Mouse (Mus musculus) erythroid progenitor cell, adult 5-6 weeks (primary cell): Measurements from ENCODE around the gene Vmn1r175. TPM values are rescaled to one million over a fixed set of nuclear protein-coding genes. Genes with fewer than 3 reads are reported as not detected.
"Not testable (repeated sequence)": the region's sequence is repeated elsewhere in the genome, so short reads cannot be mapped to it uniquely, and the experiment has no call there.

Source experiments
- ATAC-seq: replicated peaks from 2 replicates; pipeline ENCODE4 v1.8.0; 2016; ENCODE audit warnings: moderate number of reproducible peaks, mild to moderate bottlenecking, moderate TSS enrichment, inconsistent platforms; ENCODE audit not compliant: poor library complexity, low FRiP score, severe bottlenecking
- total RNA-seq, 2 experiments: library from RNA; stranded (forward) in 1 of 2; stranded (reverse) in 1 of 2; fragments of 150-400 nt in 1 of 2; fragments of 186-747, 209-891 nt in 1 of 2; gene quantifications; 2 replicates each; pipeline versions ENCODE4 v1.2.3 to v1.2.4; 2015 to 2017; ENCODE audit warnings: low replicate concordance in 2 of 2

The Vmn1r175 gene
- total RNA-seq (2015; ENCODE audit: low replicate concordance) = not detected in 2 replicates
- total RNA-seq (2017; ENCODE audit: low replicate concordance) = not detected in 2 replicates

GRCm38 (mm10) chr7:23810543-23810942, at the start of gene Vmn1r175:
TSS of gene Vmn1r175 (minus strand) at chr7:23810643.
- not testable (repeated sequence) for ATAC-seq

DNA sequence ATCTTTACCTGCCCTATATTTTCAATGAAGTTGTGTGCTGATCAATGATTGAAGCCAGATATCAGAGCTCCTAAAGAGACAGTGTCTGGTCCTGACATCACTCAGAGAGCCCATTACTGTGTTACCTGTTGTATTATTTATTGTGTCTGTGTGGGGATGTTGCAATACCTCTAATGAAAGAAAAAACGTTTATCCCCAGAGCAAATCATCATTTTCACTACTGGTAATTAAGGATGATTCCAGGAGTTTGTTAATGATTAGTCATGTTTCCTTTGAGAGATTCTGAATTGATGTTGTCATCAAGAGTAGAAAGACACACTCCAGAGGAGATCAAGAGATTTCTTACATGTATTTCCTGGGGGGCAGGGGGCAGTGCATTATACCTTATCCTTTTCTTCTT, 26.8 kb upstream of the Vmn1r175 start, which contains the start of gene Vmn1r176:
Vmn1r176 (minus strand) TSS at position 101 of the 400 bp plus-strand sequence.
- not testable (repeated sequence) for ATAC-seq

DNA sequence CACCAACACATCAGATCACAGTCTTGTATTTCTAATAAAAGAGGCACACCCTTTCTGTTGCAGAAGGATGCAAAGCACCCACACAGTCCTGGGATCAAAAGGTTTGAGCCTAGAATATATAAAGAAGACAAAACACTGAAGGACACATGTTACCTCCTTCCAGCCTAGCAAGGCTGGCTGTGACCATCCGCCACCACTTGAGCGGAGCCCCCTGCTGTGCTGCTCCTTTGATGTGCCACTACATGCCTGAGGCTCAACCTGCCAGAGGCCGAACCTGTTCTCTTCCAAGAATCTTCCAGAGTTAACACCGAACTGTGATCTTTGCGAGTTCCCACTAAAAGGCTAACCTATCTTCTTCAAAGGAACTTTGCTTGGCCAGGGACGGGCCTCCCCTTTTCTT, 25.9 kb downstream of the Vmn1r175 start:
- no peak for ATAC-seq

Other genes starting within 250 kb of the Vmn1r175 start
- gene Vmn1r169, start 235.1 kb downstream of the Vmn1r175 start, total RNA-seq (2015; ENCODE audit: low replicate concordance) = not detected in 2 replicates
- not detected in 2 replicates for gene Vmn1r169, start 235.1 kb downstream of the Vmn1r175 start, total RNA-seq (2017; ENCODE audit: low replicate concordance)
- not detected in 2 replicates for gene Vmn1r170, start 204.5 kb downstream of the Vmn1r175 start, total RNA-seq (2015; ENCODE audit: low replicate concordance)
- not detected in 2 replicates for gene Vmn1r170, start 204.5 kb downstream of the Vmn1r175 start, total RNA-seq (2017; ENCODE audit: low replicate concordance)
- gene Vmn1r171, start 179.9 kb downstream of the Vmn1r175 start, total RNA-seq (2015; ENCODE audit: low replicate concordance) = not detected in 2 replicates
- gene Vmn1r171, start 179.9 kb downstream of the Vmn1r175 start, total RNA-seq (2017; ENCODE audit: low replicate concordance) = not detected in 2 replicates
- gene Vmn1r172, start 152.3 kb downstream of the Vmn1r175 start, total RNA-seq (2015; ENCODE audit: low replicate concordance) = not detected in 2 replicates
- not detected in 2 replicates for gene Vmn1r172, start 152.3 kb downstream of the Vmn1r175 start, total RNA-seq (2017; ENCODE audit: low replicate concordance)
- gene Vmn1r173, start 109.9 kb downstream of the Vmn1r175 start, total RNA-seq (2015; ENCODE audit: low replicate concordance) = not detected in 2 replicates
- not detected in 2 replicates for gene Vmn1r173, start 109.9 kb downstream of the Vmn1r175 start, total RNA-seq (2017; ENCODE audit: low replicate concordance)
- not detected in 2 replicates for gene Vmn1r174, start 58.4 kb downstream of the Vmn1r175 start, total RNA-seq (2015; ENCODE audit: low replicate concordance)
- gene Vmn1r174, start 58.4 kb downstream of the Vmn1r175 start, total RNA-seq (2017; ENCODE audit: low replicate concordance) = not detected in 2 replicates
- not detected in 2 replicates for gene Vmn1r176, start 26.7 kb upstream of the Vmn1r175 start, total RNA-seq (2015; ENCODE audit: low replicate concordance)
- not detected in 2 replicates for gene Vmn1r176, start 26.7 kb upstream of the Vmn1r175 start, total RNA-seq (2017; ENCODE audit: low replicate concordance)
- not detected in 2 replicates for gene Vmn1r177, start 55.8 kb upstream of the Vmn1r175 start, total RNA-seq (2015; ENCODE audit: low replicate concordance)
- not detected in 2 replicates for gene Vmn1r177, start 55.8 kb upstream of the Vmn1r175 start, total RNA-seq (2017; ENCODE audit: low replicate concordance)
- not detected in 2 replicates for gene Vmn1r178, start 81.4 kb upstream of the Vmn1r175 start, total RNA-seq (2015; ENCODE audit: low replicate concordance)
- gene Vmn1r178, start 81.4 kb upstream of the Vmn1r175 start, total RNA-seq (2017; ENCODE audit: low replicate concordance) = not detected in 2 replicates
- not detected in 2 replicates for gene Vmn1r179, start 116.3 kb upstream of the Vmn1r175 start, total RNA-seq (2015; ENCODE audit: low replicate concordance)
- gene Vmn1r179, start 116.3 kb upstream of the Vmn1r175 start, total RNA-seq (2017; ENCODE audit: low replicate concordance) = not detected in 2 replicates
- gene Vmn1r180, start 140.0 kb upstream of the Vmn1r175 start, total RNA-seq (2015; ENCODE audit: low replicate concordance) = not detected in 2 replicates
- gene Vmn1r180, start 140.0 kb upstream of the Vmn1r175 start, total RNA-seq (2017; ENCODE audit: low replicate concordance) = not detected in 2 replicates
- not detected in 2 replicates for gene Vmn1r181, start 164.0 kb upstream of the Vmn1r175 start, total RNA-seq (2015; ENCODE audit: low replicate concordance)
- not detected in 2 replicates for gene Vmn1r181, start 164.0 kb upstream of the Vmn1r175 start, total RNA-seq (2017; ENCODE audit: low replicate concordance)
- not detected in 2 replicates for gene V1rd19, start 191.0 kb upstream of the Vmn1r175 start, total RNA-seq (2015; ENCODE audit: low replicate concordance)
- not detected in 2 replicates for gene V1rd19, start 191.0 kb upstream of the Vmn1r175 start, total RNA-seq (2017; ENCODE audit: low replicate concordance)
- not detected in 2 replicates for gene Vmn1r183, start 242.6 kb upstream of the Vmn1r175 start, total RNA-seq (2015; ENCODE audit: low replicate concordance)
- not detected in 2 replicates for gene Vmn1r183, start 242.6 kb upstream of the Vmn1r175 start, total RNA-seq (2017; ENCODE audit: low replicate concordance)